Mouse (Mus musculus) ES-E14 (cell line): Measurements from ENCODE around the gene Grm1.

Source experiments
- CHD2 ChIP-seq: IDR thresholded peaks from 2 replicates; pipeline ENCODE4 v1.6.1; 2014; ENCODE audit warnings: mild to moderate bottlenecking, low read depth, low read length, inconsistent platforms
- HCFC1 ChIP-seq: IDR thresholded peaks from 2 replicates; pipeline ENCODE4 v1.6.1; 2012; ENCODE audit warnings: low read length, inconsistent platforms, borderline replicate concordance; ENCODE audit not compliant: insufficient read depth
- MAFK ChIP-seq: IDR thresholded peaks from 2 replicates; pipeline ENCODE4 v1.6.1; 2014; ENCODE audit warnings: mild to moderate bottlenecking, low read depth, low read length, inconsistent platforms; ENCODE audit not compliant: insufficient read depth
- ZC3H11A ChIP-seq: IDR thresholded peaks from 2 replicates; pipeline ENCODE4 v1.6.1; 2012; ENCODE audit warnings: low read depth, mild to moderate bottlenecking, inconsistent platforms, low read length, borderline replicate concordance
- ZNF384 ChIP-seq: IDR thresholded peaks from 2 replicates; pipeline ENCODE4 v1.6.1; 2012; ENCODE audit warnings: low read depth, low read length, inconsistent platforms

- TF ChIP-seq MAFK (no peak), ZNF384 (no peak), CHD2 (no peak), ZC3H11A (no peak), HCFC1 (no peak)
These were observed 164.2 kb downstream of the Grm1 start for GRCm38 (mm10) chr10:10917857-10918399.
